Mouse (Mus musculus): ENCODE results near the gene Cox19. TPM values are rescaled to one million over a fixed set of nuclear protein-coding genes. Genes with fewer than 3 reads are reported as not detected.

The Cox19 gene
- polyA plus RNA-seq, 1 experiment from 2014 or later = 77.3 TPM

GRCm38 (mm10) chr5:139311822-139312221, 39.4 kb downstream of the Cox19 start:
- Histone ChIP-seq H3K9ac (no peak overlapping the region), H3K36me3 (no peaks in the 10 kb centered on the region), H3K4me1 (replicated peaks) (no peaks in the 10 kb centered on the region), H3K4me3 (no peak overlapping the region), H3K27me3 (no peaks in the 10 kb centered on the region), H3K27ac (no peak overlapping the region), H3K9me3 (replicated peaks) (no peaks in the 10 kb centered on the region), H3K4me2 (no peak overlapping the region)
- 84% methylated on average over 9 of the region's 9 CpGs for WGBS
- no peak for ATAC-seq (replicated peaks; ENCODE audit: insufficient number of reproducible peaks, insufficient read depth, low FRiP score, low read depth)

GRCm38 (mm10) chr5:139310477-139310876, 40.7 kb downstream of the Cox19 start:
- Histone ChIP-seq H3K9ac (no peak overlapping the region), H3K36me3 (no peaks in the 10 kb centered on the region), H3K4me3 (no peak overlapping the region), H3K27ac (no peak overlapping the region), H3K4me2 (no peak overlapping the region), H3K27me3 (no peaks in the 10 kb centered on the region), H3K9me3 (replicated peaks) (no peaks in the 10 kb centered on the region), H3K4me1 (replicated peaks) (no peaks in the 10 kb centered on the region)
- 85% methylated on average over 4 of the region's 4 CpGs for WGBS
- ATAC-seq (replicated peaks; ENCODE audit: insufficient number of reproducible peaks, insufficient read depth, low FRiP score, low read depth) = no peak

- Histone ChIP-seq H3K4me1 (replicated peaks) (no peaks in the 10 kb centered on the region), H3K36me3 (no peaks in the 10 kb centered on the region), H3K27me3 (no peaks in the 10 kb centered on the region), H3K27ac (no peak overlapping the region), H3K4me2 (no peak overlapping the region), H3K9ac (no peak overlapping the region), H3K9me3 (replicated peaks) (no peaks in the 10 kb centered on the region), H3K4me3 (no peak overlapping the region)
- no peak for ATAC-seq (replicated peaks; ENCODE audit: insufficient number of reproducible peaks, insufficient read depth, low FRiP score, low read depth)
- WGBS = 78% methylated on average over 3 of the region's 3 CpGs
Observed at GRCm38 (mm10) chr5:139309946-139310345, 41.3 kb downstream of the Cox19 start.

- no peaks in the 10 kb centered on the region for H3K27me3 ChIP-seq
- H3K4me2 ChIP-seq = no peak overlapping the region
- no peak overlapping the region for H3K9ac ChIP-seq
- no peaks in the 10 kb centered on the region for H3K9me3 ChIP-seq (replicated peaks)
- no peak overlapping the region for H3K4me3 ChIP-seq
- peaks cover 7% of the 10 kb centered on the region; the same call in 1 of the 2 replicates for H3K4me1 ChIP-seq (replicated peaks)
- no peak for ATAC-seq (replicated peaks; ENCODE audit: insufficient number of reproducible peaks, insufficient read depth, low FRiP score, low read depth)
- H3K36me3 ChIP-seq = no peaks in the 10 kb centered on the region
- WGBS = 79% methylated on average over 9 of the region's 9 CpGs
- no peak overlapping the region for H3K27ac ChIP-seq
Observed at GRCm38 (mm10) chr5:139303646-139304061, 47.6 kb downstream of the Cox19 start.

- Histone ChIP-seq H3K4me1 (replicated peaks) (peaks cover 7% of the 10 kb centered on the region; the same call in 1 of the 2 replicates), H3K27ac (no peak overlapping the region), H3K27me3 (no peaks in the 10 kb centered on the region), H3K4me3 (no peak overlapping the region), H3K4me2 (no peak overlapping the region), H3K9me3 (replicated peaks) (no peaks in the 10 kb centered on the region), H3K9ac (no peak overlapping the region), H3K36me3 (no peaks in the 10 kb centered on the region)
- 76% methylated on average over 6 of the region's 6 CpGs for WGBS
- no peak for ATAC-seq (replicated peaks; ENCODE audit: insufficient number of reproducible peaks, insufficient read depth, low FRiP score, low read depth)
Observed at GRCm38 (mm10) chr5:139302101-139302500, 49.1 kb downstream of the Cox19 start.

GRCm38 (mm10) chr5:139297745-139298144, 53.5 kb downstream of the Cox19 start:
- ATAC-seq (replicated peaks; ENCODE audit: insufficient number of reproducible peaks, insufficient read depth, low FRiP score, low read depth) = no peak
- no peaks in the 10 kb centered on the region for H3K9me3 ChIP-seq (replicated peaks)
- no peak overlapping the region for H3K4me2 ChIP-seq
- H3K27me3 ChIP-seq = no peaks in the 10 kb centered on the region
- peaks cover 7% of the 10 kb centered on the region; the same call in 1 of the 2 replicates for H3K4me1 ChIP-seq (replicated peaks)
- WGBS = 81% methylated on average over 5 of the region's 5 CpGs
- H3K4me3 ChIP-seq = no peak overlapping the region
- H3K27ac ChIP-seq = no peak overlapping the region
- H3K36me3 ChIP-seq = no peaks in the 10 kb centered on the region
- H3K9ac ChIP-seq = no peak overlapping the region

- ATAC-seq (replicated peaks; ENCODE audit: insufficient number of reproducible peaks, insufficient read depth, low FRiP score, low read depth) = no peak
- WGBS = 93% methylated on average over 10 of the region's 10 CpGs
Observed at GRCm38 (mm10) chr5:139297092-139297491, 54.1 kb downstream of the Cox19 start.

GRCm38 (mm10) chr5:139294089-139294488, 57.1 kb downstream of the Cox19 start:
- H3K4me3 ChIP-seq = no peak overlapping the region
- 77% methylated on average over 2 of the region's 2 CpGs for WGBS
- H3K27me3 ChIP-seq = no peaks in the 10 kb centered on the region
- no peak overlapping the region for H3K4me2 ChIP-seq
- H3K4me1 ChIP-seq (replicated peaks) = 0 out of 2 replicates have a peak, but pooled peaks cover under 1% of the 10 kb centered on the region
- no peak overlapping the region for H3K9ac ChIP-seq
- H3K27ac ChIP-seq = no peak overlapping the region
- no peak for ATAC-seq (replicated peaks; ENCODE audit: insufficient number of reproducible peaks, insufficient read depth, low FRiP score, low read depth)
- H3K9me3 ChIP-seq (replicated peaks) = no peaks in the 10 kb centered on the region
- no peaks in the 10 kb centered on the region for H3K36me3 ChIP-seq

More at GRCm38 (mm10) chr5:139297092-139297491, 54.1 kb downstream of the Cox19 start:
- H3K4me1 ChIP-seq (replicated peaks) = peaks cover 7% of the 10 kb centered on the region; the same call in 1 of the 2 replicates
- no peak overlapping the region for H3K27ac ChIP-seq
- no peaks in the 10 kb centered on the region for H3K9me3 ChIP-seq (replicated peaks)
- no peaks in the 10 kb centered on the region for H3K27me3 ChIP-seq
- H3K36me3 ChIP-seq = no peaks in the 10 kb centered on the region
- H3K9ac ChIP-seq = no peak overlapping the region
- H3K4me3 ChIP-seq = no peak overlapping the region
- H3K4me2 ChIP-seq = no peak overlapping the region

GRCm38 (mm10) chr5:139291811-139292560, 59.2 kb downstream of the Cox19 start:
- no peak for ATAC-seq (replicated peaks; ENCODE audit: insufficient number of reproducible peaks, insufficient read depth, low FRiP score, low read depth)
- WGBS = 69% methylated on average over 6 of the region's 6 CpGs
- H3K36me3 ChIP-seq = no peaks in the 10 kb centered on the region

GRCm38 (mm10) chr5:139290467-139291259, 60.6 kb downstream of the Cox19 start:
- Histone ChIP-seq H3K9ac (no peak overlapping the region), H3K4me3 (no peak overlapping the region), H3K4me1 (replicated peaks) (peaks cover 4% of the 10 kb centered on the region; the same call in 1 of the 2 replicates), H3K4me2 (no peak overlapping the region), H3K27me3 (no peaks in the 10 kb centered on the region), H3K9me3 (replicated peaks) (no peaks in the 10 kb centered on the region), H3K36me3 (no peaks in the 10 kb centered on the region), H3K27ac (no peak overlapping the region)
- no peak for ATAC-seq (replicated peaks; ENCODE audit: insufficient number of reproducible peaks, insufficient read depth, low FRiP score, low read depth)
- WGBS = 78% methylated on average over 12 of the region's 12 CpGs

More at GRCm38 (mm10) chr5:139291811-139292560, 59.2 kb downstream of the Cox19 start:
- Histone ChIP-seq H3K9me3 (replicated peaks) (no peaks in the 10 kb centered on the region), H3K4me1 (replicated peaks) (no peaks in the 10 kb centered on the region; the same call in 1 of the 2 replicates), H3K27me3 (no peaks in the 10 kb centered on the region), H3K9ac (no peak overlapping the region), H3K4me2 (no peak overlapping the region), H3K4me3 (no peak overlapping the region), H3K27ac (no peak overlapping the region)

GRCm38 (mm10) chr5:139288591-139288990, 62.6 kb downstream of the Cox19 start:
- Histone ChIP-seq H3K9me3 (replicated peaks) (no peaks in the 10 kb centered on the region), H3K27ac (no peak overlapping the region), H3K4me3 (no peak overlapping the region), H3K27me3 (no peaks in the 10 kb centered on the region), H3K4me2 (no peak overlapping the region), H3K4me1 (replicated peaks) (peaks cover 4% of the 10 kb centered on the region; the same call in 1 of the 2 replicates), H3K9ac (no peak overlapping the region), H3K36me3 (no peaks in the 10 kb centered on the region)
- 70% methylated on average over 4 of the region's 4 CpGs for WGBS
- ATAC-seq (replicated peaks; ENCODE audit: insufficient number of reproducible peaks, insufficient read depth, low FRiP score, low read depth) = no peak

Measured in heart, embryonic 15.5 days (tissue).